Mouse (Mus musculus): Measurements from ENCODE around the gene Rpsa.
"Not testable (repeated sequence)": the region's sequence is repeated elsewhere in the genome, so short reads cannot be mapped to it uniquely, and the experiment has no call there.

Gene Rpsa

GRCm38 (mm10) chr9:120127538-120128251 lies at the start of gene Rpsa:
TSS of gene Rpsa (plus strand) at chr9:120127689.
- DNase-seq (ENCODE audit: low spot score), result peak; percentile 96

- DNase-seq (ENCODE audit: low spot score), result no peak
These were observed 49.2 kb upstream of the Rpsa start for GRCm38 (mm10) chr9:120078241-120078640.

GRCm38 (mm10) chr9:120079901-120080300 lies 47.6 kb upstream of the Rpsa start:
- DNase-seq (ENCODE audit: low spot score), result no peak

GRCm38 (mm10) chr9:120080546-120081108 lies 46.9 kb upstream of the Rpsa start:
- no peak for DNase-seq (ENCODE audit: low spot score)

GRCm38 (mm10) chr9:120081247-120081646 lies 46.2 kb upstream of the Rpsa start:
- DNase-seq (ENCODE audit: low spot score), result no peak

- no peak for DNase-seq (ENCODE audit: low spot score)
These were observed 45.5 kb upstream of the Rpsa start for GRCm38 (mm10) chr9:120081967-120082366.

GRCm38 (mm10) chr9:120082691-120083090 lies 44.8 kb upstream of the Rpsa start:
- no peak for DNase-seq (ENCODE audit: low spot score)

GRCm38 (mm10) chr9:120083158-120083894 lies 44.2 kb upstream of the Rpsa start:
- DNase-seq (ENCODE audit: low spot score), result no peak

- no peak for DNase-seq (ENCODE audit: low spot score)
These were observed 43.1 kb upstream of the Rpsa start for GRCm38 (mm10) chr9:120084406-120084805.

- DNase-seq (ENCODE audit: low spot score), result no peak
These were observed 38.4 kb upstream of the Rpsa start for GRCm38 (mm10) chr9:120089125-120089524.

- no peak for DNase-seq (ENCODE audit: low spot score)
These were observed 36.4 kb upstream of the Rpsa start for GRCm38 (mm10) chr9:120091086-120091485.

GRCm38 (mm10) chr9:120091696-120092238 lies 35.7 kb upstream of the Rpsa start, which contains the start of gene Ccr8:
TSS of gene Ccr8 (plus strand) at chr9:120092114.
- no peak for DNase-seq (ENCODE audit: low spot score)

GRCm38 (mm10) chr9:120093701-120094100 lies 33.8 kb upstream of the Rpsa start:
- no peak for DNase-seq (ENCODE audit: low spot score)

GRCm38 (mm10) chr9:120095886-120096285 lies 31.6 kb upstream of the Rpsa start:
- no peak for DNase-seq (ENCODE audit: low spot score)

- DNase-seq (ENCODE audit: low spot score), result peak; percentile 44
These were observed 28.8 kb upstream of the Rpsa start for GRCm38 (mm10) chr9:120098682-120099081.

- DNase-seq (ENCODE audit: low spot score), result no peak
These were observed 28.2 kb upstream of the Rpsa start for GRCm38 (mm10) chr9:120099304-120099703.

GRCm38 (mm10) chr9:120101165-120101564 lies 26.3 kb upstream of the Rpsa start:
- DNase-seq (ENCODE audit: low spot score), result no peak

GRCm38 (mm10) chr9:120108953-120109352 lies 18.5 kb upstream of the Rpsa start:
- not testable (repeated sequence) for DNase-seq (ENCODE audit: low spot score)

- DNase-seq (ENCODE audit: low spot score), result peak; percentile 94
These were observed 17.1 kb upstream of the Rpsa start, which contains the start of gene Slc25a38 for GRCm38 (mm10) chr9:120110211-120111018. TSS of gene Slc25a38 (plus strand) at chr9:120110374.

- DNase-seq (ENCODE audit: low spot score), result no peak
These were observed 16.1 kb upstream of the Rpsa start for GRCm38 (mm10) chr9:120111156-120111945.

GRCm38 (mm10) chr9:120112472-120112871 lies 15.0 kb upstream of the Rpsa start:
- no peak for DNase-seq (ENCODE audit: low spot score)
